In genomic region chr16:90934687-90935328, GRCm38 (mm10) we compare ENCODE assay signal across 8 mouse cellular contexts. TPM values are rescaled to one million over a fixed set of nuclear protein-coding genes. Genes with fewer than 3 reads are reported as not detected.
DNase-seq lines count a peak whose midpoint lies in the region; ATAC-seq lines count a peak whose summit lies in the region.

TSS of gene Cfap298 (minus strand) at chr16:90935114.

- ATAC-seq in hematopoietic stem cell, adult 5-6 weeks (replicated peaks in 1 of 2; ENCODE audit: insufficient read depth in 1 of 2, low FRiP score in 2 of 2, low TSS enrichment in 1 of 2, low read depth in 1 of 2, poor library complexity in 2 of 2, severe bottlenecking in 2 of 2): peak; percentile 96
- peak; percentile 98 for ATAC-seq in lung, embryonic 16.5 days (ENCODE audit: low read depth)

- H3K27ac ChIP-seq in lung, embryonic 16.5 days (ENCODE audit: low read length): peak within 1 kb of the TSS; percentile 85

- peak within 1 kb of the TSS; percentile 84 for H3K4me3 ChIP-seq in lung, embryonic 16.5 days (ENCODE audit: low read length)

- no peaks in the 10 kb centered on the region for H3K27me3 ChIP-seq in lung, embryonic 16.5 days (ENCODE audit: control insufficient read depth, insufficient read depth, low read depth, low read length)

- H3K36me3 ChIP-seq in lung, embryonic 16.5 days (ENCODE audit: control insufficient read depth, insufficient read depth, low read length): peaks cover 6% of the 10 kb centered on the region; the same call in 1 of the 2 replicates

- peak within 1 kb of the TSS; percentile 89 for H3K9ac ChIP-seq in lung, embryonic 16.5 days (ENCODE audit: low read length)

- DNase-seq in MEL-GATA-1-ER (ENCODE audit: extremely low read depth, low read depth): peak; percentile 91
- DNase-seq in cerebellum, adult 8-10 months: peak; percentile 92
- peak; percentile 98 for DNase-seq in forelimb bud, embryonic 11.5 days (ENCODE audit: low read depth, low spot score)
- peak; percentile 77 for DNase-seq in layer of hippocampus, adult 9-10 months (ENCODE audit: low spot score)
- DNase-seq in ovary, postnatal 10 days (ENCODE audit: low spot score): peak; percentile 84
- DNase-seq in thymus, postnatal 10 days (ENCODE audit: low spot score in 2 of 2): peak; percentile 81 to 87

- H3K4me2 ChIP-seq in lung, embryonic 16.5 days (ENCODE audit: low read depth, low read length): peak within 1 kb of the TSS; percentile 79

- under 1% methylated on average over 56 of the region's 56 CpGs for WGBS in lung, embryonic 16.5 days

- H3K9me3 ChIP-seq in lung, embryonic 16.5 days (ENCODE audit: control insufficient read depth, low read length): no peaks in the 10 kb centered on the region

- H3K4me1 ChIP-seq in lung, embryonic 16.5 days (replicated peaks; ENCODE audit: control insufficient read depth, insufficient read depth, low read length): peaks cover 5% of the 10 kb centered on the region; the same call in 1 of the 2 replicates

RNA-seq across cellular contexts. Expression of gene Cfap298, which starts in this region (rescaled TPM):
- 54.6 and 80.8 TPM in 2 replicates for total RNA-seq in hematopoietic stem cell, adult 5-6 weeks (2017)
- 57.2 and 59.2 TPM in 2 replicates for polyA plus RNA-seq in lung, embryonic 16.5 days (2015; fragmentation: Nextera tagmentation; extraction: Ambion mirVana)

Comparison
In these comparisons a context has a peak if more than half of its experiments do, and no peak if none do; other contexts are left out.
1. Peak in every context shown above with its lines: DNase-seq, ATAC-seq, H3K4me3 ChIP-seq and H3K27ac ChIP-seq.